Mouse (Mus musculus) lung, embryonic 14.5 days (tissue): ENCODE results near the gene Dock6. TPM values are rescaled to one million over a fixed set of nuclear protein-coding genes. Genes with fewer than 3 reads are reported as not detected.

Experiments
- ATAC-seq: fragments of 200-750 bp; cut with Nextera tagmentation; 2 replicates; pipeline ENCODE4 v1.8.0; 2017; ENCODE audit warnings: mild to moderate bottlenecking, moderate TSS enrichment, moderate library complexity; ENCODE audit not compliant: insufficient read depth
- DNase-seq: peaks from one replicate; pipeline ENCODE4 v3.0.0-alpha.2; 2015
- H3K27ac ChIP-seq: fragments of 300-500 bp; sonication (generic); 2 replicates; pipeline ENCODE4 v1.5.1; 2014; ENCODE audit warnings: low read depth, mild to moderate bottlenecking, moderate library complexity
- H3K27me3 ChIP-seq: fragments of 300-500 bp; sonication (generic); 2 replicates; pipeline ENCODE4 v1.6.1; 2014; ENCODE audit warnings: low read length, control low read depth; ENCODE audit not compliant: insufficient read depth
- H3K36me3 ChIP-seq: fragments of 300-500 bp; sonication (generic); 2 replicates; pipeline ENCODE4 v1.6.1; 2014; ENCODE audit warnings: control low read depth; ENCODE audit not compliant: insufficient read depth
- H3K4me1 ChIP-seq: fragments of 300-500 bp; sonication (generic); 2 replicates; pipeline ENCODE4 v1.6.1; 2014; ENCODE audit warnings: antibody characterized with exemption, control low read depth; ENCODE audit not compliant: insufficient read depth
- H3K4me2 ChIP-seq: fragments of 300-500 bp; sonication (generic); 2 replicates; pipeline ENCODE4 v1.6.1; 2014; ENCODE audit warnings: mild to moderate bottlenecking
- H3K4me3 ChIP-seq: fragments of 300-500 bp; sonication (generic); 2 replicates; pipeline ENCODE4 v1.5.1; 2014; ENCODE audit warnings: low read depth, low read length
- H3K9ac ChIP-seq: fragments of 300-500 bp; sonication (generic); 2 replicates; pipeline ENCODE4 v1.6.1; 2014
- H3K9me3 ChIP-seq: fragments of 300-500 bp; sonication (generic); 2 replicates; pipeline ENCODE4 v1.6.1; 2016; ENCODE audit warnings: low read depth, low read length, control low read depth
- CTCF ChIP-seq: IDR thresholded peaks from 2 replicates; pipeline ENCODE4 v1.5.1; 2016; ENCODE audit warnings: antibody characterized with exemption, low read depth
- WGBS: fragments of 180-500 bp; shearing (Covaris S2); extraction: QIAGEN DNeasy Blood & Tissue Kit; methylation state at CpG from one replicate; pipeline ENCODE4 v1.1.7; 2014; 5-methylcytosine and 5-hydroxymethylcytosine counted together
- polyA plus RNA-seq: library from polyadenylated mRNA; unstranded; fragments of >200 nt; fragmentation: Nextera tagmentation; extraction: Ambion mirVana; gene quantifications from 2 replicates; pipeline ENCODE4 v1.2.1, GENCODE M21; 2014

Dock6 gene
- polyA plus RNA-seq: 52.3 and 60.9 TPM in 2 replicates

- no peak for TF ChIP-seq CTCF
- DNase-seq: peak; percentile 96
- WGBS: under 1% methylated on average over 63 of the region's 68 CpGs
- no peaks in the 10 kb centered on the region for H3K27me3 ChIP-seq
- no peaks in the 10 kb centered on the region for H3K36me3 ChIP-seq
- H3K4me1 ChIP-seq: peaks cover 14% of the 10 kb centered on the region; the same call in 1 of the 2 replicates
- no peaks in the 10 kb centered on the region for H3K9me3 ChIP-seq
- H3K4me3 ChIP-seq: peak within 1 kb of the TSS; percentile 82
- H3K4me2 ChIP-seq: peak within 1 kb of the TSS; percentile 87
- peak within 1 kb of the TSS; percentile 90 for H3K9ac ChIP-seq
- ATAC-seq: peak; percentile 86
- peak within 1 kb of the TSS; percentile 83 for H3K27ac ChIP-seq
These were observed at the start of gene Dock6 for GRCm38 (mm10) chr9:21852128-21853091. Gene Dock6 (minus strand): TSS chr9:21852635.

GRCm38 (mm10) chr9:21901223-21901820 lies 48.9 kb upstream of the Dock6 start:
- Histone ChIP-seq H3K4me2 (peak overlapping the region; percentile 56), H3K36me3 (no peaks in the 10 kb centered on the region), H3K27me3 (no peaks in the 10 kb centered on the region), H3K9ac (peak overlapping the region; percentile 18; the same call in 1 of the 2 replicates), H3K4me3 (peak overlapping the region; percentile 28), H3K4me1 (no peaks in the 10 kb centered on the region), H3K27ac (no peak overlapping the region), H3K9me3 (no peaks in the 10 kb centered on the region)
- peak; percentile 90 for ATAC-seq
- peak; percentile 27; the same call in 1 of the 2 replicates for TF ChIP-seq CTCF
- peak; percentile 92 for DNase-seq
- 10% methylated on average over 10 of the region's 10 CpGs for WGBS

- Histone ChIP-seq H3K4me1 (no peaks in the 10 kb centered on the region), H3K4me2 (no peak overlapping the region), H3K27me3 (no peaks in the 10 kb centered on the region), H3K9ac (no peak overlapping the region), H3K36me3 (no peaks in the 10 kb centered on the region), H3K4me3 (no peak overlapping the region), H3K9me3 (no peaks in the 10 kb centered on the region), H3K27ac (no peak overlapping the region)
- ATAC-seq (no peak), DNase-seq (no peak)
- no peak for TF ChIP-seq CTCF
- 53% methylated on average over 3 of the region's 3 CpGs for WGBS
These were observed 36.8 kb upstream of the Dock6 start for GRCm38 (mm10) chr9:21889229-21889628.

GRCm38 (mm10) chr9:21876601-21877000 lies 24.2 kb upstream of the Dock6 start:
- Histone ChIP-seq H3K4me1 (no peaks in the 10 kb centered on the region), H3K9ac (no peak overlapping the region), H3K9me3 (no peaks in the 10 kb centered on the region), H3K27ac (no peak overlapping the region), H3K36me3 (no peaks in the 10 kb centered on the region), H3K4me3 (no peak overlapping the region), H3K27me3 (no peaks in the 10 kb centered on the region), H3K4me2 (no peak overlapping the region)
- DNase-seq: no peak
- no peak for ATAC-seq
- 56% methylated on average over 3 of the region's 3 CpGs for WGBS
- no peak for TF ChIP-seq CTCF

GRCm38 (mm10) chr9:21872204-21872603 lies 19.8 kb upstream of the Dock6 start:
- Histone ChIP-seq H3K27ac (no peak overlapping the region), H3K9me3 (no peaks in the 10 kb centered on the region), H3K36me3 (no peaks in the 10 kb centered on the region), H3K4me3 (no peak overlapping the region), H3K27me3 (no peaks in the 10 kb centered on the region), H3K4me1 (no peaks in the 10 kb centered on the region), H3K9ac (no peak overlapping the region), H3K4me2 (no peak overlapping the region)
- ATAC-seq (no peak), DNase-seq (peak; percentile 21)
- TF ChIP-seq CTCF: no peak
- WGBS: 52% methylated on average over 4 of the region's 4 CpGs

- Histone ChIP-seq H3K27me3 (no peaks in the 10 kb centered on the region), H3K36me3 (no peaks in the 10 kb centered on the region), H3K4me3 (no peak overlapping the region), H3K27ac (no peak overlapping the region), H3K9me3 (no peaks in the 10 kb centered on the region), H3K9ac (no peak overlapping the region), H3K4me2 (peak overlapping the region; percentile 30; the same call in 1 of the 2 replicates), H3K4me1 (no peaks in the 10 kb centered on the region)
- DNase-seq (peak; percentile 85), ATAC-seq (peak; percentile 54; the same call in 1 of the 2 replicates)
- 13% methylated on average over 20 of the region's 20 CpGs for WGBS
- TF ChIP-seq CTCF: peak; percentile 89
These were observed 18.6 kb upstream of the Dock6 start for GRCm38 (mm10) chr9:21870879-21871524.
